Mouse (Mus musculus) limb, embryonic 15.5 days (tissue): ENCODE data around the gene Olfr1322. TPM values are rescaled to one million over a fixed set of nuclear protein-coding genes. Genes with fewer than 3 reads are reported as not detected.

Source experiments
- ATAC-seq: fragments of 200-750 bp; cut with Nextera tagmentation; 2 replicates; pipeline ENCODE4 v1.8.0; 2017; ENCODE audit warnings: low read depth, moderate TSS enrichment; ENCODE audit not compliant: insufficient number of reproducible peaks, low FRiP score, low TSS enrichment
- H3K27ac ChIP-seq: fragments of 300-500 bp; sonication (generic); 2 replicates; pipeline ENCODE4 v1.5.1; 2015; ENCODE audit warnings: moderate library complexity, mild to moderate bottlenecking, inconsistent platforms
- H3K27me3 ChIP-seq: fragments of 300-500 bp; sonication (generic); 2 replicates; pipeline ENCODE4 v1.6.1; 2015; ENCODE audit warnings: inconsistent platforms
- H3K36me3 ChIP-seq: fragments of 300-500 bp; sonication (generic); 2 replicates; pipeline ENCODE4 v1.6.1; 2015; ENCODE audit warnings: inconsistent platforms
- H3K4me1 ChIP-seq: fragments of 300-500 bp; sonication (generic); 2 replicates; pipeline ENCODE4 v1.6.1; 2015; ENCODE audit warnings: inconsistent platforms
- H3K4me2 ChIP-seq: fragments of 300-500 bp; sonication (generic); 2 replicates; pipeline ENCODE4 v1.6.1; 2015; ENCODE audit warnings: mild to moderate bottlenecking, inconsistent platforms
- H3K4me3 ChIP-seq: fragments of 300-500 bp; sonication (generic); 2 replicates; pipeline ENCODE4 v1.5.1; 2015; ENCODE audit warnings: mild to moderate bottlenecking, inconsistent platforms
- H3K9ac ChIP-seq: fragments of 300-500 bp; sonication (generic); 2 replicates; pipeline ENCODE4 v1.6.1; 2015; ENCODE audit warnings: inconsistent platforms
- H3K9me3 ChIP-seq: fragments of 300-500 bp; sonication (generic); 2 replicates; pipeline ENCODE4 v1.6.1; 2016; ENCODE audit warnings: inconsistent platforms
- WGBS: fragments of 180-500 bp; shearing (Covaris S2); methylation state at CpG from one replicate; pipeline ENCODE4 v1.1.7; 2015; 5-methylcytosine and 5-hydroxymethylcytosine counted together
- polyA plus RNA-seq: library from polyadenylated mRNA; unstranded; fragments of >200 nt; fragmentation: Nextera tagmentation; extraction: Ambion mirVana; gene quantifications from 2 replicates; pipeline ENCODE4 v1.2.1, GENCODE M21; 2015

Olfr1322 gene
- not detected in 2 replicates for polyA plus RNA-seq

- Histone ChIP-seq H3K27me3 (no peaks in the 10 kb centered on the region), H3K4me1 (no peaks in the 10 kb centered on the region), H3K4me3 (no peak within 1 kb of the TSS), H3K36me3 (no peaks in the 10 kb centered on the region), H3K9ac (no peak within 1 kb of the TSS), H3K9me3 (no peaks in the 10 kb centered on the region), H3K4me2 (no peak within 1 kb of the TSS), H3K27ac (no peak within 1 kb of the TSS)
- 85% methylated on average over 2 of the region's 2 CpGs for WGBS
- ATAC-seq = no peak
Measured at GRCm38 (mm10) chrX:49891383-49891782, at the start of gene Olfr1322. Gene Olfr1322, minus strand, starts transcription at chrX:49891483.

GRCm38 (mm10) chrX:49877651-49878349 lies 13.5 kb downstream of the Olfr1322 start:
- Histone ChIP-seq H3K27me3 (no peaks in the 10 kb centered on the region), H3K36me3 (no peaks in the 10 kb centered on the region), H3K27ac (no peak overlapping the region), H3K9ac (no peak overlapping the region), H3K4me1 (no peaks in the 10 kb centered on the region), H3K4me3 (no peak overlapping the region), H3K4me2 (no peak overlapping the region), H3K9me3 (no peaks in the 10 kb centered on the region)
- no peak for ATAC-seq
- 69% methylated on average over 4 of the region's 4 CpGs for WGBS

Other genes starting within 250 kb of the Olfr1322 start
- not detected in 2 replicates for gene Olfr1320, start 219.2 kb downstream of the Olfr1322 start, polyA plus RNA-seq
- not detected in 2 replicates for gene Olfr1321, start 156.4 kb downstream of the Olfr1322 start, polyA plus RNA-seq
- gene Igsf1, start 93.7 kb downstream of the Olfr1322 start, polyA plus RNA-seq = 2.7 and 6.5 TPM in 2 replicates
- not detected in 2 replicates for gene Olfr1323, start 127.9 kb upstream of the Olfr1322 start, polyA plus RNA-seq